Mouse (Mus musculus) MEL (cell line): ENCODE measurements around the gene Cflar. TPM values are rescaled to one million over a fixed set of nuclear protein-coding genes. Genes with fewer than 3 reads are reported as not detected.

Experiments used
- DNase-seq: peaks from one replicate; pipeline ENCODE4 v3.0.0; 2011; ENCODE audit warnings: low read depth, low spot score
- H3K27ac ChIP-seq: 2 replicates; pipeline ENCODE4 v1.5.1; 2012; ENCODE audit warnings: low read depth, mild to moderate bottlenecking, control low read depth, low read length, moderate library complexity; ENCODE audit not compliant: control insufficient read depth
- H3K27me3 ChIP-seq, 2 experiments: fragments of 150-350 bp in 1 of 2; sonication (generic) in 1 of 2; 2 replicates each; pipeline ENCODE4 v1.6.1; 2012; ENCODE audit warnings: low read length in 2 of 2, mild to moderate bottlenecking in 2 of 2, improper control_type of control experiment in 1 of 2, moderate library complexity in 1 of 2; ENCODE audit not compliant: insufficient read depth in 2 of 2, control insufficient read depth in 1 of 2
- H3K36me3 ChIP-seq, 2 experiments: 2 replicates each; pipeline ENCODE4 v1.6.1; 2012 to 2014; ENCODE audit warnings: low read length in 2 of 2, improper control_type of control experiment in 1 of 2, inconsistent platforms in 1 of 2, mild to moderate bottlenecking in 1 of 2; ENCODE audit not compliant: insufficient read depth in 2 of 2, control insufficient read depth in 1 of 2
- H3K4me1 ChIP-seq, 2 experiments: fragments of 150-350 bp in 1 of 2; sonication (generic) in 1 of 2; 2 replicates each; pipeline ENCODE4 v1.6.1; 2012; ENCODE audit warnings: low read length in 2 of 2, improper control_type of control experiment in 1 of 2, mild to moderate bottlenecking in 1 of 2; ENCODE audit not compliant: insufficient read depth in 2 of 2, control insufficient read depth in 1 of 2
- H3K4me3 ChIP-seq, 2 experiments: fragments of 150-350 bp in 1 of 2; sonication (generic) in 1 of 2; 2 replicates each; pipeline ENCODE4 v1.5.1; 2012; ENCODE audit warnings: low read depth in 2 of 2, low read length in 2 of 2, mild to moderate bottlenecking in 2 of 2, moderate library complexity in 2 of 2, control low read depth in 1 of 2, improper control_type of control experiment in 1 of 2; ENCODE audit not compliant: control insufficient read depth in 1 of 2, insufficient read depth in 1 of 2
- H3K79me2 ChIP-seq: 2 replicates; pipeline ENCODE4 v1.6.1; 2012; ENCODE audit warnings: mild to moderate bottlenecking, low read length, moderate library complexity; ENCODE audit not compliant: control insufficient read depth, poor library complexity, insufficient read depth
- H3K9ac ChIP-seq: 2 replicates; pipeline ENCODE4 v1.6.1; 2012; ENCODE audit warnings: low read depth, mild to moderate bottlenecking, control low read depth, low read length, moderate library complexity; ENCODE audit not compliant: control insufficient read depth, poor library complexity, severe bottlenecking
- H3K9me3 ChIP-seq: fragments of 150-350 bp; sonication (generic); replicated peaks from 2 replicates; pipeline ENCODE4 v1.6.1; 2012; ENCODE audit warnings: mild to moderate bottlenecking, low read length, improper control_type of control experiment, moderate library complexity; ENCODE audit not compliant: insufficient read depth
- BHLHE40 ChIP-seq: IDR thresholded peaks from 2 replicates; pipeline ENCODE4 v1.6.1; 2012; ENCODE audit warnings: low read depth, mild to moderate bottlenecking, inconsistent platforms, low read length, improper control_type of control experiment, borderline replicate concordance
- CTCF ChIP-seq, 3 experiments: IDR thresholded peaks in 2 of 3; conservative IDR thresholded peaks in 1 of 3; 2 replicates each; pipeline ENCODE4 v1.5.1; 2011 to 2012; ENCODE audit warnings: low read length in 3 of 3, low read depth in 2 of 3, mild to moderate bottlenecking in 2 of 3, improper control_type of control experiment in 1 of 3, inconsistent platforms in 1 of 3, mixed read lengths in 1 of 3, moderate library complexity in 1 of 3; ENCODE audit not compliant: control insufficient read depth in 1 of 3, insufficient read depth in 1 of 3, poor library complexity in 1 of 3, severe bottlenecking in 1 of 3
- E2F4 ChIP-seq: IDR thresholded peaks from 2 replicates; pipeline ENCODE4 v1.6.1; 2011; ENCODE audit warnings: low read depth, low read length, improper control_type of control experiment, borderline replicate concordance
- ELF1 ChIP-seq: IDR thresholded peaks from 2 replicates; pipeline ENCODE4 v1.6.1; 2014; ENCODE audit warnings: low read depth, mild to moderate bottlenecking, inconsistent platforms, low read length, improper control_type of control experiment, moderate library complexity
- EP300 ChIP-seq, 2 experiments: IDR thresholded peaks; 2 replicates each; pipeline ENCODE4 v1.6.1; 2011; ENCODE audit warnings: improper control_type of control experiment in 2 of 2, low read length in 2 of 2, low read depth in 1 of 2, mild to moderate bottlenecking in 1 of 2
- GATA1 ChIP-seq: IDR thresholded peaks from 2 replicates; pipeline ENCODE4 v1.6.1; 2011; ENCODE audit warnings: low read depth, low read length, improper control_type of control experiment
- KAT2A ChIP-seq: conservative IDR thresholded peaks from 2 replicates; pipeline ENCODE4 v1.6.1; 2012; ENCODE audit warnings: low read depth, low read length, improper control_type of control experiment, inconsistent platforms
- MAFK ChIP-seq: IDR thresholded peaks from 2 replicates; pipeline ENCODE4 v1.6.1; 2011; ENCODE audit warnings: low read depth, mild to moderate bottlenecking, low read length, improper control_type of control experiment, borderline replicate concordance
- MAX ChIP-seq: IDR thresholded peaks from 2 replicates; pipeline ENCODE4 v1.6.1; 2011; ENCODE audit warnings: low read length, improper control_type of control experiment
- MAZ ChIP-seq: IDR thresholded peaks from 2 replicates; pipeline ENCODE4 v1.6.1; 2012; ENCODE audit warnings: low read depth, mild to moderate bottlenecking, inconsistent platforms, low read length, improper control_type of control experiment
- MEF2A ChIP-seq: IDR thresholded peaks from 2 replicates; pipeline ENCODE4 v1.6.1; 2014; ENCODE audit warnings: low read depth, mild to moderate bottlenecking, inconsistent platforms, low read length, improper control_type of control experiment; ENCODE audit not compliant: poor library complexity, insufficient replicate concordance, severe bottlenecking; ENCODE audit errors: extremely low read depth
- MYB ChIP-seq: IDR thresholded peaks from 2 replicates; pipeline ENCODE4 v1.6.1; 2011; ENCODE audit warnings: mild to moderate bottlenecking, low read depth, low read length, improper control_type of control experiment
- NELFE ChIP-seq: IDR thresholded peaks from 2 replicates; pipeline ENCODE4 v1.6.1; 2011; ENCODE audit warnings: low read depth, low read length, improper control_type of control experiment
- NRF1 ChIP-seq: IDR thresholded peaks from 2 replicates; pipeline ENCODE4 v1.6.1; 2014; ENCODE audit warnings: low read depth, mild to moderate bottlenecking, inconsistent platforms, low read length, improper control_type of control experiment, moderate library complexity; ENCODE audit not compliant: poor library complexity, insufficient read depth, severe bottlenecking
- POLR2AphosphoS2 ChIP-seq: IDR thresholded peaks from 2 replicates; pipeline ENCODE4 v1.6.1; 2011; ENCODE audit warnings: low read length, improper control_type of control experiment
- POLR2AphosphoS5 ChIP-seq: IDR thresholded peaks from 2 replicates; pipeline ENCODE4 v1.6.1; 2012; ENCODE audit warnings: low read depth, borderline replicate concordance, mild to moderate bottlenecking, inconsistent platforms, low read length, moderate library complexity, mixed read lengths
- RAD21 ChIP-seq: IDR thresholded peaks from 2 replicates; pipeline ENCODE4 v1.6.1; 2011; ENCODE audit warnings: mild to moderate bottlenecking, low read depth, low read length, improper control_type of control experiment
- RCOR1 ChIP-seq: IDR thresholded peaks from 2 replicates; pipeline ENCODE4 v1.6.1; 2012; ENCODE audit warnings: low read depth, mild to moderate bottlenecking, inconsistent platforms, low read length, improper control_type of control experiment
- SIN3A ChIP-seq: IDR thresholded peaks from 2 replicates; pipeline ENCODE4 v1.6.1; 2012; ENCODE audit warnings: low read length, improper control_type of control experiment, inconsistent platforms
- SMC3 ChIP-seq: IDR thresholded peaks from 2 replicates; pipeline ENCODE4 v1.6.1; 2011; ENCODE audit warnings: low read depth, low read length, improper control_type of control experiment
- TBP ChIP-seq: IDR thresholded peaks from 2 replicates; pipeline ENCODE4 v1.8.0; 2011; ENCODE audit warnings: low read depth, low read length, improper control_type of control experiment
- TCF12 ChIP-seq: IDR thresholded peaks from 2 replicates; pipeline ENCODE4 v1.6.1; 2014; ENCODE audit warnings: low read depth, mild to moderate bottlenecking, inconsistent platforms, low read length, improper control_type of control experiment, moderate library complexity
- USF1 ChIP-seq: IDR thresholded peaks from 2 replicates; pipeline ENCODE4 v1.6.1; 2014; ENCODE audit warnings: low read depth, mild to moderate bottlenecking, inconsistent platforms, low read length, improper control_type of control experiment, moderate library complexity
- USF2 ChIP-seq, 2 experiments: IDR thresholded peaks; 2 replicates each; pipeline ENCODE4 v1.6.1; 2011 to 2012; ENCODE audit warnings: improper control_type of control experiment in 2 of 2, low read length in 2 of 2, borderline replicate concordance in 1 of 2, inconsistent platforms in 1 of 2, low read depth in 1 of 2, mild to moderate bottlenecking in 1 of 2; ENCODE audit not compliant: insufficient read depth in 1 of 2
- ZC3H11A ChIP-seq: IDR thresholded peaks from 2 replicates; pipeline ENCODE4 v1.6.1; 2012; ENCODE audit warnings: low read depth, mild to moderate bottlenecking, inconsistent platforms, low read length, improper control_type of control experiment
- ZKSCAN1 ChIP-seq: IDR thresholded peaks from 2 replicates; pipeline ENCODE4 v1.6.1; 2012; ENCODE audit warnings: low read depth, mild to moderate bottlenecking, inconsistent platforms, low read length, improper control_type of control experiment, moderate library complexity
- ZMIZ1 ChIP-seq: IDR thresholded peaks from 2 replicates; pipeline ENCODE4 v1.6.1; 2012; ENCODE audit warnings: low read depth, mild to moderate bottlenecking, inconsistent platforms, low read length, improper control_type of control experiment, moderate library complexity
- ZNF384 ChIP-seq: IDR thresholded peaks from 2 replicates; pipeline ENCODE4 v1.6.1; 2012; ENCODE audit warnings: low read depth, mild to moderate bottlenecking, inconsistent platforms, low read length, improper control_type of control experiment
- polyA plus RNA-seq, 2 experiments: library from polyadenylated mRNA; stranded (reverse) in 1 of 2; unstranded in 1 of 2; fragments of >175 nt in 1 of 2; fragments of >200 nt in 1 of 2; gene quantifications; 2 replicates each; pipeline versions ENCODE4 v1.2.1 to v1.2.4; 2012; ENCODE audit warnings: low replicate concordance in 2 of 2, low read depth in 1 of 2; ENCODE audit not compliant: insufficient read length in 2 of 2, insufficient read depth in 1 of 2, missing spikeins in 1 of 2
- total RNA-seq: library from RNA; depleted of rRNA; stranded (reverse); fragments of 300-350 nt; gene quantifications from 2 replicates; pipeline ENCODE4 v1.2.3, GENCODE M21; 2012

Gene Cflar
- total and polyA plus RNA-seq, 3 experiments = 13.1 to 13.2 TPM; not detected in 1

DNA sequence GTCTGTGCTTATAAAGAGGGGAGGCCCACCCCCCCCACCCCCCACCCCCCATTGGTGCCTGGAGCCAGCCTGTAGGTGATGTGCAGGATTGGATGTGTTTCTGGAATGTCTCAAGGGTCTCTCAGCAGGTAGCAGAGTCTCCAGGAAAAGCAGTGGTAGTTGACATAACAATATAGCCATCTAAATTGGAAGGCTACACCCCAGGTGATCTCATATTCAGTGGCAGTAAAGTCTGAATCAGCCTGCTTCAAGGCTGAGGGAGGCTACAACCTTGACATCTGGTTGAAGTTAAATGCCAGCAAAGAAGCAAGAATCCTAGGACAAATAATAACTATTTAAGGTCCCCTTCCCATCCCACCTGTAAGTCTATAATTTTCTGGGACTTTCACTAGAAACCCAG, 57.8 kb downstream of the Cflar start (continued):
- no peak for TF ChIP-seq SMC3

DNA sequence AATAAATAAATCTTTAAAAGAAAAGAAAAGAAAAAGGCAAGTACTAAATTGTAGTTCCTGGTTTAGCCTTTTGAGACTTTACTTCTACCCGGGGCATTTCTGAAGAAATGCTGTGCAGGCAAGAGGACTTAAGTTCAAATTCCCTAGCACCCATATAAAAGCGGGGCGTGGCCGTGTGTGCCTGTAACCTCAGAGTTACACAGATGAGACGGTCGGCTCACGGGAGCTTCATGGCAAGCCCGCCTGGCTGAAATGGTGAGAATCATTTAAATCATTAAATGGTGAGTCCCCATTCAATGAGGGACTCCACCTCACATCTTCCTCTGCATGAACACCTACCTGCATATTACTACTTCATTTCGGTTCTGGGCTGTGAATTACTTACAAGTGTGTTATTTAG, 58.4 kb downstream of the Cflar start:
- Histone ChIP-seq H3K27me3 (no peaks in the 10 kb centered on the region; a peak in 1 of 4 replicates), H3K36me3 (no peaks in the 10 kb centered on the region)
- peak; percentile 44 for DNase-seq

DNA sequence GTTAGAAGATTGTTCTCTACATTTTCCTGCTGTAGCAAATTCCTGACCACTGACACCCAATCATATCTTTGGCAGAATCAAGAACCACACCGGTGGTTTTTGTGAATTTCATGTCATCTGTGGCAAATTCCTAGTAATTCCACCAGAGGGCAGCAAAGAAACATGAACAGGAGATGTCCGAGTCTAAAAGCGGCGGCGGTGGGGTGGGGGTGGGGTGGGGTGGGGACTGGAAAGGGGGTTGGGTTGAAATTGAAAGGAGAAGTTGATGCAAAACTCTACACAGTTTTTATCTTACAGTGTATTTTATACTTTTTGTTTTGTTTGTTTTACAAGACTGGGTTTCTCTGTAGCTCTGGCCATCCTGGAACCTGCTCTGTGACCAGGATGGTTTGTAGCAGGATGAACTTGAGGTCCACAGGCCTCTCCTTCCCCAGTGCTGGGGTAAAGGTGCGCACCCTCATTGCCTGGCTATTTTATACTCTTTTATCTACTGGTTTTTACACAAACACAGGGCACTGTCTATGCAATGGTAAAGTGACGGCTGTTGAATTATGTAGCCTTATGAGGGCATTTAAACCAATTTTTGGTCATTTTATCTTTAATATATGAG, 58.9 kb downstream of the Cflar start:
- Histone ChIP-seq H3K4me1 (0 out of 4 replicates have a peak, but pooled peaks cover 0 to 6% of the 10 kb centered on the region in 2 experiments), H3K27ac (peak overlapping the region; percentile 26; the same call in 1 of the 2 replicates), H3K27me3 (no peaks in the 10 kb centered on the region; a peak in 1 of 4 replicates), H3K4me3 (peak overlapping the region; percentile 38 to 48), H3K79me2 (no peaks in the 10 kb centered on the region), H3K36me3 (no peaks in the 10 kb centered on the region), H3K9ac (peak overlapping the region; percentile 27; the same call in 1 of the 2 replicates), H3K9me3 (no peaks in the 10 kb centered on the region)
- peak; percentile 76 for DNase-seq
- 0 out of 2 replicates have a peak, but pooled peaks have one; percentile 25 for TF ChIP-seq BHLHE40
- peak; percentile 46 to 73 (median 61) for TF ChIP-seq CTCF (IDR thresholded peaks at IDR 0.05 in 2 of 3, conservative IDR thresholded peaks at IDR 0.05 in 1 of 3; ENCODE audit: control insufficient read depth in 1 of 3, insufficient read depth in 1 of 3, low read depth in 2 of 3, low read length in 3 of 3, poor library complexity in 1 of 3, severe bottlenecking in 1 of 3)
- TF ChIP-seq MAFK = no peak
- TF ChIP-seq ZNF384 = peak; percentile 20; the same call in 1 of the 2 replicates
- no peak for TF ChIP-seq MAX
- TF ChIP-seq ELF1 = no peak
- TF ChIP-seq NELFE = no peak
- TF ChIP-seq ZKSCAN1 = peak; percentile 64; the same call in 1 of the 2 replicates
- TF ChIP-seq MYB = no peak
- TF ChIP-seq EP300 (IDR thresholded peaks at IDR 0.05; ENCODE audit: low read depth in 1 of 2, low read length in 2 of 2) = peak in 1 of 2 experiments; percentile 17; a peak in 1 of 4 replicates
- no peak for TF ChIP-seq E2F4
- 0 out of 2 replicates have a peak, but pooled peaks have one; percentile 26 for TF ChIP-seq MAZ
- TF ChIP-seq SMC3 = peak; percentile 81
- peak; percentile 42; the same call in 1 of the 2 replicates for TF ChIP-seq GATA1
- TF ChIP-seq ZC3H11A = peak; percentile 90
- TF ChIP-seq POLR2AphosphoS2 = no peak
- TF ChIP-seq TBP = no peak
- no peak for TF ChIP-seq MEF2A
- no peak for TF ChIP-seq ZMIZ1
- no peak for TF ChIP-seq POLR2AphosphoS5
- TF ChIP-seq SIN3A = no peak
- no peak for TF ChIP-seq RCOR1
- TF ChIP-seq TCF12 = no peak
- peak; percentile 74 for TF ChIP-seq RAD21

More for the DNA sequence above, 58.4 kb downstream of the Cflar start:
- H3K9me3 ChIP-seq = no peaks in the 10 kb centered on the region
- TF ChIP-seq TBP (no peak), NRF1 (no peak), MAX (no peak), KAT2A (no peak), USF1 (no peak), USF2 (IDR thresholded peaks at IDR 0.05; ENCODE audit: borderline replicate concordance in 1 of 2, insufficient read depth in 1 of 2, low read depth in 1 of 2, low read length in 2 of 2) (no peak), TCF12 (no peak), ELF1 (no peak), NELFE (no peak), CTCF (IDR thresholded peaks at IDR 0.05 in 2 of 3, conservative IDR thresholded peaks at IDR 0.05 in 1 of 3; ENCODE audit: control insufficient read depth in 1 of 3, insufficient read depth in 1 of 3, low read depth in 2 of 3, low read length in 3 of 3, poor library complexity in 1 of 3, severe bottlenecking in 1 of 3) (no peak)
- H3K9ac ChIP-seq = no peak overlapping the region
- H3K79me2 ChIP-seq = no peaks in the 10 kb centered on the region
- H3K4me3 ChIP-seq = peak overlapping the region; percentile 37 to 42
- no peak overlapping the region for H3K27ac ChIP-seq
- H3K4me1 ChIP-seq = 0 out of 4 replicates have a peak, but pooled peaks cover 0 to 6% of the 10 kb centered on the region in 2 experiments
